Mouse (Mus musculus) B cell, adult 2 months (primary cell): Measurements from ENCODE around the gene Jak1.

ENCODE experiments used
- DNase-seq, 2 experiments: peaks; one replicate each; pipeline ENCODE4 v3.0.0; 2022

Jak1 gene

GRCm38 (mm10) chr4:101238589-101238988 is 26.5 kb downstream of the Jak1 start:
- DNase-seq, result no peak

GRCm38 (mm10) chr4:101236797-101237196 is 28.3 kb downstream of the Jak1 start:
- DNase-seq, result no peak

GRCm38 (mm10) chr4:101235964-101236363 is 29.1 kb downstream of the Jak1 start:
- DNase-seq, result no peak

- no peak for DNase-seq
Observed at GRCm38 (mm10) chr4:101234753-101235152, 30.3 kb downstream of the Jak1 start.

GRCm38 (mm10) chr4:101234332-101234731 is 30.8 kb downstream of the Jak1 start:
- DNase-seq, result no peak

GRCm38 (mm10) chr4:101230621-101231020 is 34.5 kb downstream of the Jak1 start:
- DNase-seq, result no peak

- DNase-seq, result no peak
Observed at GRCm38 (mm10) chr4:101227398-101227797, 37.7 kb downstream of the Jak1 start.

- no peak for DNase-seq
Observed at GRCm38 (mm10) chr4:101225984-101226383, 39.1 kb downstream of the Jak1 start.

- no peak for DNase-seq
Observed at GRCm38 (mm10) chr4:101220946-101221345, 44.1 kb downstream of the Jak1 start.

GRCm38 (mm10) chr4:101219839-101220238 is 45.2 kb downstream of the Jak1 start:
- no peak for DNase-seq

- DNase-seq, result no peak
Observed at GRCm38 (mm10) chr4:101217026-101217540, 48.0 kb downstream of the Jak1 start.

- DNase-seq, result no peak
Observed at GRCm38 (mm10) chr4:101216286-101216685, 48.8 kb downstream of the Jak1 start.

- DNase-seq, result peak in 1 of 2 experiments; percentile 17
Observed at GRCm38 (mm10) chr4:101213477-101213876, 51.6 kb downstream of the Jak1 start.

GRCm38 (mm10) chr4:101207492-101207891 is 57.6 kb downstream of the Jak1 start:
- no peak for DNase-seq

GRCm38 (mm10) chr4:101203518-101203917 is 61.6 kb downstream of the Jak1 start:
- no peak for DNase-seq

GRCm38 (mm10) chr4:101202626-101203025 is 62.5 kb downstream of the Jak1 start:
- no peak for DNase-seq

- DNase-seq, result peak; percentile 39 to 42
Observed at GRCm38 (mm10) chr4:101199433-101200081, 65.5 kb downstream of the Jak1 start.

- peak in 1 of 2 experiments; percentile 26 for DNase-seq
Observed at GRCm38 (mm10) chr4:101198333-101198732, 66.7 kb downstream of the Jak1 start.

- no peak for DNase-seq
Observed at GRCm38 (mm10) chr4:101197421-101198170, 67.5 kb downstream of the Jak1 start.

GRCm38 (mm10) chr4:101196407-101196806 is 68.7 kb downstream of the Jak1 start:
- DNase-seq, result no peak

GRCm38 (mm10) chr4:101194170-101194569 is 70.9 kb downstream of the Jak1 start:
- no peak for DNase-seq

- DNase-seq, result peak; percentile 52 to 66
Observed at GRCm38 (mm10) chr4:101192241-101192976, 72.7 kb downstream of the Jak1 start.

GRCm38 (mm10) chr4:101187381-101187780 is 77.7 kb downstream of the Jak1 start:
- DNase-seq, result no peak
